Mouse (Mus musculus): Measurements from ENCODE around the gene Tnfaip1. TPM values are rescaled to one million over a fixed set of nuclear protein-coding genes. Genes with fewer than 3 reads are reported as not detected.
A peak's percentile ranks its signal among the peaks of the same experiment; 100 is the strongest.
"Not testable (repeated sequence)": the region's sequence is repeated elsewhere in the genome, so short reads cannot be mapped to it uniquely, and the experiment has no call there.

Gene Tnfaip1
- 10 to 100 TPM; 44.0 to 48.1 TPM for total RNA-seq (2021)
- long read RNA-seq, experiment 1, transcript Tnfaip1-202 (7 exons, 3,768 nt) = major isoform, 95 of 143 reads
- long read RNA-seq, experiment 1, transcript Tnfaip1-201 (7 exons, 3,720 nt) = minor isoform, 34 of 143 reads
- long read RNA-seq, experiment 1, partial matches to known transcripts = 7 of 143 reads
- long read RNA-seq, experiment 1, other reads (novel, unspliced or antisense) = 7 of 143 reads
- long read RNA-seq, experiment 2, transcript Tnfaip1-201 (7 exons, 3,720 nt) = minor isoform, 13 of 90 reads
- long read RNA-seq, experiment 2, transcript Tnfaip1-202 (7 exons, 3,768 nt) = major isoform, 59 of 90 reads
- long read RNA-seq, experiment 2, partial matches to known transcripts = 13 of 90 reads
- long read RNA-seq, experiment 2, other reads (novel, unspliced or antisense) = 5 of 90 reads

DNA sequence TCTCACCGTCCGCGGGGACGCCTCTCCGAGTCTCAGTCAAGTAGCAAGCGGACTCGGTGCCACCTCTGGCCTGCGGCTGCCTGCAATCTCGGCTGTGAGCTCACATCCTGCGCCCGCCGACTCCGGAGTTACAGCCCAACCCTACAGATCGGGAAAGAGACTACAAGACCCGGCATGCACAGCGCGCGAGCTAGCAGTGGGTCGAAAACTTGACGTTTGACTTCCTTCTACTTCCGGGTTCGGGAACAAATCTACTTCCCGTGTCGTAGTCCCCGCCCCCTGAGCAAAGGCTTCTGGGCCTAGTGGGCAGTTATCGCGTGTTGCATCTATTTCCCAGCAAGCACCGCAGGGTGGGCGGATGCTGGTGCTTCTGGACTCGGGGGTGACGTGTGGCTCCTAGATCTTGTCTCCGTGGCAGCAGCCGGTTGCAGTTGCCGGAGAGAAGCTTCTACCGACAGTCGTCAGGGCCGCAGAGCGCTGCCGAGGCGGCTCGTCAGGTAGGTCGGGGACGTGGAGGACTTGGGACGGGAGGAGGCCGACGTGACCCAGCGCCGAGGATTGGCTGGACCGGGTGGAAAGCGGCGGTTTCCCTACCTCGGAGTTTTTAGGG is at the start of gene Tnfaip1, which contains the start of gene Ift20:
Gene Tnfaip1, minus strand, starts transcription at position 253 of the 610 bp plus-strand sequence.
Gene Ift20, plus strand, starts transcription at position 282 of the 610 bp plus-strand sequence.
- peak; percentile 98 for DNase-seq (ENCODE audit: low spot score)

DNA sequence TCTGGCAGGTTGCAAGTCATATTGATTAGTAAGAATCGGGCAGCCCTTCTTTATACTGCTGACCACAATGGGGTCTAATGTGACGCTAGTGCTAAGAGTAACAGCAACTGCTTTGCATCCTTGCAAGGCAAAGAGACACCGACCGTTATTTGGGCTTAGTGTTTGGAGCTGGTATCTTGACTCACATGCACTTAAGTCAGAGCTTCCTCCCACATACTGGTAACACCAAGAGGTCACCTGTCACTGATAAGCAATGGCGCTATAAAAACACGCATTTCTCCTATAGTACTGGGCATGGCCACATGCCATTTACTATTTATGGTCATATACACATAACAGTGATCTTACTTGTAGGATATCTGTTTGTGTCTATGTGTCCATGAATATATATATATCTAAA is 46.7 kb upstream of the Tnfaip1 start:
- no peak for DNase-seq (ENCODE audit: low spot score)

DNA sequence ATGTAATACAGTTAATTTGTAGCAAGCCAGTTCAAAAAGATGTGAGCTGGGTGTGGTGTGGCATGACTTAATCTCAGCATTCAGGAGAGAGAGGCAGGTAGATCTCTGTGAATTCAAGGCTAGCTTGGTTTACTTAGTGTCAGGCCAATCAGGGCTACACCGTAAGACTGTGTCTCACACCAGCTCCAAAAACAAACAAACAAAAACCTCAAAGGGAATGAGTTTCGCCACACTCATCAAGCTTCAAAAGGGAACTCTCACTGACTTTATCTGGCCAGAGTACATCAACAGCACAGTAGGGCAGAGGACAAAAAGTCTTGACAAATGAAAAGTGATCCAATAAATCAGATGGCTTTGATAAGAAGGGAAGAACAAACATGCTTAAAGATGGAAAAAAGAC is 38.8 kb upstream of the Tnfaip1 start:
- DNase-seq (ENCODE audit: low spot score) = no peak

DNA sequence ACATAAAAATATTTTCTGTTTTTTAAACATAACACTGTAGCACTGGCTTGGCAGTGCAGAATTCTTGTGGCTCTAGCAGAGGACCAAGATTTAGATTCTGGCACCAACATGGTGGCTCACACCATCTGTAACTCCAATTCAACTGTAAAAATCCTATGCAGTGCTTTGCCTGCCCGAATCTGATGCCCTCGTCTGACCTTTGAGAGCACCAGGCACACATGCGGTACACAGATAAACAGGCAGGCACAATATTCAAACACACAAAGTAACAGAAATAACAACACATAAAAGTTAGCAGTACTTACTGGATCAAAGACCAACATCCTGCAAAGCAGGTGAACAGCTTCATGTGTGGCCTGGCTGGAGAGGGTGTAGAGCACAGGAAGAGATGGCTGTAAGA is 38.4 kb upstream of the Tnfaip1 start:
- no peak for DNase-seq (ENCODE audit: low spot score)

DNA sequence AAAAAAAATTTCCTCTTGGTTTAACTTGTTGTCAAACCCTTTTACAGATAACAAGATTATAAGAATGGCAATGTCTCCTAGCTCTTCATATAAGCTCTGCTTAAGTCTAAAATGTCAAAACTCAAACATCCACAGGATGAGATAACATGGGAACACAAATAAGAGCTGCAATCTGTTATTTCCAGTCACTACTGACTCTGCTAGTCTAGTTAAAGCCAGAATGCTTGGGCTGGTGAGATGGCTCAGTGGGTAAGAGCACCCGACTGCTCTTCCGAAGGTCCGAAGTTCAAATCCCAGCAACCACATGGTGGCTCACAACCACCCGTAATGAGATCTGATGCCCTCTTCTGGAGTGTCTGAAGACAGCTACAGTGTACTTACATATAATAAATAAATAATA is 37.9 kb upstream of the Tnfaip1 start:
- DNase-seq (ENCODE audit: low spot score) = not testable (repeated sequence)

DNA sequence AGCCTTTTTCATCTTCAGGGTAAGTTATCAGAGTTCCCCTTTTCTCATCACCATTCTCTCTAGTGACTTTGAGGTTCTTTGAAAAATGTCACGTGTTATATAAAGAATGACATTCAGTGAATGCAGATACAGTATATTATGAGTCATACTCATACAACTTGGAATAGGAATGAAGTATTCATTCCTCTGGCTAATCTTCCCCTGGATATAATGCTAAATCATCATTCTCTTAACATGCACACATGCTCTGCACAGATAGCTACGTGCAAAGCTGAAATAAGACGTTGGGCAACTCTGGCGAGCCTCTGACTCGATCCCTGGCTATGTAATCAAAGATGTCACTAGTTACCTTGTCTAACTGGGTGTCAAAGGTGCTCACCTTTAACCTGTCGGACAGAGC is 35.7 kb upstream of the Tnfaip1 start:
- no peak for DNase-seq (ENCODE audit: low spot score)

DNA sequence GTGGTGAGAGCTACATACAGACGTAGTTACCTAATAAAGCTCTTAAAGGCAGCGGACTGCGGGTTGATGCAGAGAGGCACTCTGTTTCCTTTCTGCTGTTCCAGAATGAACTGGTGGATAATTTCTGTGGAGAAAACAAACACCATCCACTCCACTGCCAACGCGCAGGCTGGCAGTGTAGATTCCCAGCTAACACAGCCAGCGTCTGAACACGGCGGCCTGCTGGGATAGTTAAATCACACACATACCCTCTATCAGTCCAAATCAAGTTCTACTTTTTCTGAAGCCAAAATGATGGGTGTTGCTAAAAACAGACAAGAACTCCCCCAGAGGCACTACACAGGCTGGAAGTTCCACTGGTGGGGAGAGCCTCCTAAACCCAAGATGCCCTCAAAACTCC is 35.3 kb upstream of the Tnfaip1 start:
- DNase-seq (ENCODE audit: low spot score) = no peak

DNA sequence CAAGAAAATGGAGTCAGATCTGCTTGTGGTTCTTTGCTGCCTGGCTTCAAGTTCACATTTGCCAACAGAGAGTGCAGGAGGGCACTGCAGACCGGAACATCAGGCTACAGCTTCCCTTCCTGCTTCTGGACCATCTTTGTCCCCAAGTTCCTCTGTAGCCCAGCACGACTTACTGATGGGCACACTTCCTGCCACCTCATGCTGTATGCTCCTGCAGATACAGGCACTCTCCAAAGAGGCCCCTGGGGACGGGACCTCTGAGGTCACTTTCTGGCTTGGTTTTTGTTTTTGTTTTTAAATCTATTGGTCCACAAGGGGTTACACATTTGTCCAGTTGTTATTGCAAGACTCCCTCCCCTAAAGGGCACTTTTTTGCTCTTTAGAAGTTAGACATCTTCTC is 33.7 kb upstream of the Tnfaip1 start:
- no peak for DNase-seq (ENCODE audit: low spot score)

DNA sequence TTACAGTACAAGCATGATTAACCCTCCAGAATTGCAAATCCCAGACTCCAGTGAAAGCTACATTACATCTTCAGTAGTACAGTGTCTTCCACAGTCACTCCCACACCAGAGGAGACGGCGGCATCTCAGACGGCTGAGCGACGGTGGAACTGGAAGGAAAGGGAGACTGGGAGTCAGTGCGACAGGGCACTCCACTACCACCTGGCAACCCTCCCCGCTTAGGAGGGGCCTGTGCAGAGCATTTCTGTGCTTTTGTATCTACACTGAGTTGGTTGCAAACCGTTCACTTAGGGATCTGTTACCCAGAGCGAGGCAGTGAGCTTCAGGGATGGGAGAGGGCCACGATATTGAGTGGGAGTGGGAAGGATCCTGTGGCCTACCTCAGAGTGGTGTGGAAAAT is 32.7 kb upstream of the Tnfaip1 start:
- DNase-seq (ENCODE audit: low spot score) = no peak

DNA sequence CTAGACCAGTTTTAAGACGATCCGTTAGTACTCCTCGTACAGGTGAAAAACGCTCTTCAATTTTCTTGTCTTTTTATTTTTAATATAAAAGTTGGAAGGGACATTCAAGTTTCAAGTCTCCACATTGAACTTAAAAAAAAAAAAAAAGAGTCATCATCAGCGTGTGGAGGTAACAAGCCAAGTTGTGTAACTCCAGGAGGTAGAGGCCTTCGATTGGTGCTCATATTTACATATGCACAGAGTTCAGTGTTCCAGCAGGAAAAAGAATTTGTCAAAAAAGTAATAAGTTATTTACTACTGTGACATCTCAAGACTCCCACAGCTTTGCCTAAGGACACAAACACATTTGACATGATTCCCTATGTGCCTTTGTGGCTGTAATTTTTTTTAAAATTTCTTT is 31.5 kb upstream of the Tnfaip1 start:
- DNase-seq (ENCODE audit: low spot score) = no peak

DNA sequence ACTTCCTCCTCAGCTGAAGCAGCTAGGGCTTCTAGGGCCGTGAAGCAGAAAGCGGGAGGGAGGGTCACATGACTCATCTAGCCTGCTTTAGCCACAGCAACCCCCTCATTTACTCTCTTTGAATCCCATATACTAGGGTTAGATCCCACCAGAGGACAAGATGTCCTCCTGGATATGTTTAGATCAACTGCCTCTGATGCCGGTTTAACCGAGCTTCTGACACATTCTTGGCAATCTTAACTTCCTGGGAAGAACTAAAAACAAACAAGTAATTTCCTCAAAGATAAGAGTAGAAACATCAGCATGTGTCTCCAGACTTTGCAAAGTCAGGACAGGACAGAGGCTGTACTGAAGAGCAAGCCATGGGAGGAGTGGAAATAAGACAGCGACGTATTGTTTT is 30.6 kb upstream of the Tnfaip1 start:
- no peak for DNase-seq (ENCODE audit: low spot score)

DNA sequence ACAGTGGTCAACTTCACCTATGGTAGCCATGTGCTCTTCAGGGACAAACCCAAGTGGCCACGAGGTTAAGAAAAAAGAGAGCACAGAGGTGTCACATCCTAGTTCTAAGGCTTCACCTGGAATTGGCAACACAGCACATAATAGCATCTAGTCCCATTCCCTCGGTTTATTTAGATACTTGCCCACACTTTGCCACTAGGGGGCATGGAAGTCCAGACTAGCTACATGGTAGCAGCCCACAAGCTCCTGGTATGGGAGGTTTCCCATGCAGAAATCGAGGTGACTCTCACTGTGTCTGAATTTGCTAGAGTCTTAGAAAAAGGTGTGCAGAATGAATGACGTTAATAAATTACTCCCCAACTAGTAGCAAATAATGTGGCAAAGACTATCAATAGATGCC is 24.3 kb upstream of the Tnfaip1 start:
- DNase-seq (ENCODE audit: low spot score) = peak; percentile 61

DNA sequence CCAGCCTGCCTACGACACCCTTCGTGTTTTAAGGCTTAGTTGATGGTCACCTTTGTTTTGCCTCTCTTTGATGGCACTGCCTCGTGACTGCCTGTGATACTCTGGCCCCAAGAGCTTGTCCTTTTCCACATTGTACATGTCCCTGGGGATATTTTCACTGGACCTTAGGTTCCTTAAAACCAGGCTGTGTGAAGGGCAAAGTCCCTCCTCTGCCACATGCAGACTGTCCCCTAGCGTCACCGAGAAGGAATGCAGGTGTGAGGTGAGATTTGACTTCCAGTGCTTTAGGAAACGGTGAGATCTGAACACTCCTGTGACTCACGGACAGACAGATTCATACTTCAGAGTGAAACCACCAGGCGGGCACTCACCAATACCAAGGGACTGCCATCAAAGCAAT is 21.1 kb upstream of the Tnfaip1 start:
- no peak for DNase-seq (ENCODE audit: low spot score)

DNA sequence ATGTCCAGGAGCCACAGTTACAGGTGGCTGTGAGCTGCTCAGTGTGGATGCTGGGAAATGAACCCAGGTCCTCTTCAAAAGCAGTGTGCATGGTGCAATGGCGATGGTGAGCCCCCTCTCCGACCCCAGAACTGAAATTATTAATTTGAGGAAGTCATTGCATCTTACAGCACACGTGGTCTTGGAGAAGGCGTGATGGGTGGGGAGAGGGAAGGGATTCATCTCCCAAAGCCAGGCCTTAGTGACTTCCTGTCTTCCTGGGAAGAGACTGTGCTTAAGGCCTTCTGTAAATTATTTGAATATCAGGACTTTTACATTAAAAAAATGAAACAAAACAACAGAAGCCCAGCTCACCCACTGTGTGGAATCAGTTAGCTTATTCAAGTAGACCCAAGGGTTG is 19.9 kb upstream of the Tnfaip1 start:
- no peak for DNase-seq (ENCODE audit: low spot score)

DNA sequence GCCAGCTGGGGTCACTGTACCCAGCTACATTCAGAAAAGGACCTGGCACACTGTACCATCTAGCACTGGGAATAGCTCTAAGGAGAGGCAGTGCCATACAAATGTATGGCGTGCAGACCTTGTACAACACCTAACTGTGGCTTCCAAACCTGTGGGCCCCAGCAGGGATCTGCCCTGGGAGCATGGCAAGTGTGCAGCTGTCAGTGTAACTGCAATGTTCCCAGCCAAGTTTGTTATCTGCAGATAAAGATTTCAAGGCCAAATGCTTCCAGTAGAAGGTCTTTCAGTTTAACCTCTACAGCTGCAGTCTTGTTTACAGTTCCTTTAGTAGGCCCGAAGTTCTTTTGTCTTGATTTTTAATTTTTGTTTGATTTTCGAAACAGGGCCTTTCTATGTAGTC is 19.5 kb upstream of the Tnfaip1 start:
- no peak for DNase-seq (ENCODE audit: low spot score)

DNA sequence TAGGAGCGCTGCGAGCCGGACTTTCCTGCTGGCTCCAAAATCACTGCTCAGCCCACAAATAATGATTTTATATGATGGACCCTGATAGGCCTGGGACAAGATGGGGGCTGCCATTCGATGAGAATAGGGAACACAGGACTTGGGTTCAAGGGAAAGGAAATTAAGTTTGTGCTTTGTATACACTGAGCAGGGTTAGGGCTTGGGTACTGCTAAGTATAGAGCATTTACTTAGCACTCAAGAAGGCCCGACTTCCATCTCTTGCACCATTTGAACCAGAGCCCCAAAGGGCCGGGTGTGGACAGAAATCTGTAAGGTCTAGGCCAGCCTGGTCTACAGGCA is 14.9 kb upstream of the Tnfaip1 start:
- no peak for DNase-seq (ENCODE audit: low spot score)

DNA sequence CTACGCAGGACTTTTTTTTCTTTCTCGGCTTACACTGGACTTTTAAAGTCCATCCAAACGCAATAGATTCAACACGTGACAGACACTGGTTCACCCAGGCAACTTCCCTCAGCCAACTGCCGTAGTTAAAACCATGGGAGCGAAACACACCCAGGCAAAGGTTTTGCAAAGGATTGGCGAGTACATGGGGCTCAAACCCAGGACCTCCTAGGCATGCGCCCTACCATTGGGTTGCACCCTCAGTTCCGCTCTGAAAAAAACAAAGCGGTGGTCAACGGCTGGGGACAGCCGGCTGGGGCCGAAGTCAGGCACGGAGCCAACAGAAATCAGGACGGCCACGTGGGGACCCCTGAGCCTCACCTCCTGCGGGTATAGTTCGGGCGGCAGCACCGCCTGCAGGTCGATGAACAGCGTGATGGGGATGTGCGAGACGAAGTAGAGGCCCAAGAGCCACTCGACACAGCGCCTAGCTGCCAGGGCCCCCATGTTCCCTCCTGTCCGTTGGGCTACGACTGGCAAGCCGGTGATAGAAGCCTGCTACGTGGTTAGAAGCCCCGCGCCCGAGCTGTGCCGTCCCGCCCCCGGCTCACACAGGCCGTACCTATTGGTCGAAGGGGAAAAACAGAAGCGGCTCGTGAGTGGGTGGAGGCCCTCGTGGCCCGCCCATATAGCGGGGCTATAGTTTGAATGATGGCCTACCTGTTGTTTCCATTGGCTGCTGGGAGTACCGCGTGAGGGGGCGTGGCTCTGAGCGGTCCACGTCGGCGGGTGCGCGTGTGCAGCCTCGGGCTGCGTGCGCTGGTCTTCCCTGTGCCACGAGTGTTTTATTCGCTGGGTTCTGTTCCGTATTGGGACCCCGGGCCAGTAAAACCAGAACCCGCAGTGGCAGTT is 14.3 kb upstream of the Tnfaip1 start, which contains the start of gene Tmem97:
Gene Tmem97, minus strand, starts transcription at position 610 of the 891 bp plus-strand sequence.
- peak; percentile 96 for DNase-seq (ENCODE audit: low spot score)

DNA sequence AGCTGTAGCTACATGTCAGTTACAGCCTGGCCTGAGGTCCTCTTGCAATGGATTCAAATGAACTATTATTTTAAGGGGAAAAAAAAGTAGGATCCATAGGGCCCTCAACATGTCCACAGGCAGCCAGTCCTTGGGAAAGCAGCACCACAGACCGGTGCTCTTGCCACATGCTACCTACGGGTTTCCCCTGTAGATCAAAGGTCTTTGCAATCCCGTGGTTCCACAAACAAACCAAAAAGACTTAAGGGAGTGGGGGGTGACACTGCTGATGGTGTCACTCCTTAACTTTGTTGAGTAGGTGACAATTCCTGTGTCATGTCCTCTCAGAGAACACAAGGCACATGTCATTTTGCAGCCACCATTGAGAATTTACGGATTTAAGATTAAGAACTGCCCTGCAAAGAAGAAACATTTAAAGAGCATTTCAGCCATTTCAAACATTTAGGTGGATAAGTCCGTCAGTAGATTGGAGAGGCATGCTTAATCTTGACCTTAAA is 13.4 kb upstream of the Tnfaip1 start:
- DNase-seq (ENCODE audit: low spot score) = no peak

DNA sequence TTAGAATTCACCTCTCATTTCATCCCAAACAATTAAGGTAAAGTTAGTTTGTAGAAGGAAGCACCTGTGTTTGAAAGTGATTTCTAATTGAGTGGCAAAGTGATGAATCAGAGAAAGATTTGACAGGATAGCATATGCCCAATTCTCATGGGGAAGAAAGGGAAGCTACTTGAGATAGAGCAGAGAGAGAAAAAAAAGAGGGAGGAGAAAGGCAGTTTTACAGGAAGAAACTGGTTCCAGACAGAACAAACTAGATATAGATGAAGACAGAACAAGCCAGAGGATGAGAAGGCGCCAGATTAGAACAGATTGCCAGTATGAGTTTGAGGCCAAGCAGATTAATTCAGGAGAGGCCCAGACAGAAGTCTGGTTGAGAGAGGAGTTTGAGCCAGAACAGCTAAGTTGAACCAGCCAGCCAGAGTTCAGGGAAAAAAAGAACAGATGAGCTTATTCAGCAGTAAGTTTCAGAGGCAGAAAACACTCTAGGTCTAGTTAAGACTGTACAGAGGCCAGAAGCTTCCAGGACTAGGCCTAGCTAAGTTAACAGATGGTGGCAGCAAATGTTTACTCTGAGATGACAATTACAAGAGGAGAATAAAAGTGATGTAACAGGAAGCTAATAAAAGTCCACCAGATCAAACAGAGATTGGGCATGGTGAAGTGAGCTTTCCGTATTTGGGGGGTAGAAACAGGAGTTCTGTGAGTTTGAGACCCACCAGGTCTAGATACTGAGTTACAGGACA is 11.8 kb upstream of the Tnfaip1 start:
- DNase-seq (ENCODE audit: low spot score) = no peak

DNA sequence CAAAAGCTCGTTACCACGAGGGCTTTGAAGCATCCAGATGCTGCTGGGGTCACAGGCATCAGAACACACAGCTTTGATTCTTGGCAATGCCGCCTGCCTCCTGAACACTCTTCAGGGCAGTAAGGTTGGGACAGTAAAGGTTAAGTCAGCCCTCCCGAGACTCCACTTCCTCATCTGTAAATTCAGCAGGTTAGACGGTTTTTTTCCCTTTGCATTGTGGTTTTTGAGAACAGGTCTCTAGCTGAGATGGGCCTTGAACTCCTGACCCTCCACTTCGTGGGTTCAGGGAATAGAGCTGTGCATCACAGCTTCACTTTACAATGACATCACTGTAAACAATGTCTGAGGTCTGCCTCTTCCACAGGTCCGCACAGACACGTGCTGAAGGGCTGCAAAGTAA is 9.0 kb upstream of the Tnfaip1 start:
- DNase-seq (ENCODE audit: low spot score) = no peak

DNA sequence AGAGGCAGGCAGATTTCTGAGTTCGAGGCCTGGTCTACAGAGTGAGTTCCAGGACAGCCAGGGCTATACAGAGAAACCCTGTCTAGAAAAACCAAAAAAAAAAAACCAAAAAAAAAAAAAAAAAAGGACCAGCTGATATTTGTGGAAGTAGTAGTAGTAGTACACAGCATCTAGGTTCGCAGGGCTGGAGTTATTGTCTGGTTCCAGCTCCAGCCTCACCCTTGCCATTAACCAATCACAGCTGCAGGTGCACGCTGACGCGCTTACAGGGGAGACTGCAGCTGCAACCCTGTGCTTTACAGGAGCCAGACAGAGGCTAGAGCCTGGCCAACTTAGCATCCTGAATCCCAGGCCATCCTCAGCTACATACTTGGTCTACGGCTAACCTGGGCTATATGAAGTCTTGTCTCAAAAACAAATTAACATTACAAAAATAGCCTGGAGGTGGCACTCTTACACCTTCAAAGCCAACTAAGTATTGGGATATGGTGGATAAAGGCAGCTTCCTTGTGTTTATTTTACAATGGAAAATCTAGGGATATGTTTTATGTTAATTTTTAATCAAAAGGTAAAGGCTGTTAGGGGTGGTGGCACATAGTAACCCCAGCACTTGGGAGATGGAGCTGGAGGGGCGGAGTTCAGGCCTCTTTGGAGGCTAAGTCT is 8.4 kb upstream of the Tnfaip1 start:
- DNase-seq (ENCODE audit: low spot score) = no peak

Data from gastrocnemius, adult 18-20 months (tissue).